Comparison of ENCODE assay signal across 20 mouse cellular contexts in the genomic region with DNA sequence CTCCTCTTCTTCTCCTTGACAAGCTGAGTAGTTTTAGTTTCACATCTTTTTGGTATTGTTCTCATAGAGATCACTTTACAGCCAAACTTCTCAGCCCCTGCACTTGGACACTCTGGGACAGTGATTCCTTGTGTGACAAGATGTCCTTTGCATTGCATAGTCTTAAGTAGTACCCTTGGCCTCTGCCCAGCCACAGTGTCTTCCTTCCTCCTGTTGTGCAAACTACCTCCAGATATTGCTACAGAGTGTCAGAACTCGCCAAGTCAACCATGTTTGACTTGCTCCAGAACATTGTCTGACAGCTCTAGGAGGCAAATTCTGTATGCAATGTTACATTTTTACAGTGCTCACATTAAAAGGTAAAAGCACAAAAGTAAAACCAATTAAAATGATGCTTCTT. TPM values are rescaled to one million over a fixed set of nuclear protein-coding genes. Genes with fewer than 3 reads are reported as not detected.
DNase-seq lines count a peak whose midpoint lies in the region; ATAC-seq lines count a peak whose summit lies in the region.
"Had no signal": no experiment of that assay in that cellular context is flagged by ENCODE, and none has a peak within 500 bp of the region (broad histone marks: within the 10 kb centered on the region; RNA-seq: fewer than 3 reads in every experiment).

No protein-coding gene starts in this region.

- no peaks in the 10 kb centered on the region for H3K36me3 ChIP-seq in hindbrain, embryonic 12.5 days
- H3K36me3 ChIP-seq: forebrain, embryonic 15.5 days; heart, embryonic 15.5 days; hindbrain, embryonic 13.5 days; kidney, embryonic 15.5 days; neural tube, embryonic 12.5 days had no signal

- H3K27me3 ChIP-seq in hindbrain, embryonic 12.5 days = no peaks in the 10 kb centered on the region
- H3K27me3 ChIP-seq: forebrain, embryonic 15.5 days; heart, embryonic 15.5 days; hindbrain, embryonic 13.5 days; kidney, embryonic 15.5 days; neural tube, embryonic 12.5 days had no signal

- H3K4me3 ChIP-seq in hindbrain, embryonic 12.5 days = no peak overlapping the region
- H3K4me3 ChIP-seq: forebrain, embryonic 15.5 days; heart, adult 2 months; heart, embryonic 15.5 days; hindbrain, embryonic 13.5 days; kidney, embryonic 15.5 days; left cerebral cortex, adult 2 months; neural tube, embryonic 12.5 days had no signal

- DNase-seq in adrenal gland, postnatal 10 days = peak; percentile 32
- DNase-seq in adrenal gland, postnatal 4 days (ENCODE audit: low spot score in 2 of 2) = no peak
- DNase-seq in adipocyte (ENCODE audit: low spot score) = peak; percentile 85
- no peak for DNase-seq in cerebellum, adult 11 months
- DNase-seq: cerebellum, adult 11-12 months; cerebellum, postnatal 25 days; heart, adult 2 months; right cerebral cortex, postnatal 25 days; thymus, postnatal 25 days had no signal

- no peak overlapping the region for H3K4me2 ChIP-seq in hindbrain, embryonic 12.5 days (replicated peaks)
- H3K4me2 ChIP-seq: forebrain, embryonic 15.5 days; heart, embryonic 15.5 days; hindbrain, embryonic 13.5 days; kidney, embryonic 15.5 days; neural tube, embryonic 12.5 days had no signal

- H3K9ac ChIP-seq in hindbrain, embryonic 12.5 days = no peak overlapping the region
- H3K9ac ChIP-seq: forebrain, embryonic 15.5 days; heart, embryonic 15.5 days; hindbrain, embryonic 13.5 days; kidney, embryonic 15.5 days; liver, embryonic 14.5 days; neural tube, embryonic 12.5 days had no signal

- peak; percentile 37 to 76; a peak in 2 of 4 replicates for ATAC-seq in hematopoietic stem cell, adult 5-6 weeks (replicated peaks in 1 of 2; ENCODE audit: insufficient read depth in 1 of 2, low FRiP score in 2 of 2, low TSS enrichment in 1 of 2, low read depth in 1 of 2, poor library complexity in 2 of 2, severe bottlenecking in 2 of 2)
- ATAC-seq in megakaryocyte progenitor cell, adult 5-6 weeks (replicated peaks; ENCODE audit: poor library complexity) = peak; percentile 96
- no peak for ATAC-seq in hindbrain, embryonic 12.5 days (ENCODE audit: low FRiP score)
- ATAC-seq: forebrain, embryonic 15.5 days had no signal

- no peaks in the 10 kb centered on the region for H3K4me1 ChIP-seq in hindbrain, embryonic 12.5 days
- H3K4me1 ChIP-seq: forebrain, embryonic 15.5 days; heart, embryonic 15.5 days; hindbrain, embryonic 13.5 days; kidney, embryonic 15.5 days; neural tube, embryonic 12.5 days had no signal

- 71% methylated on average over 1 of the region's 1 CpGs for WGBS in hindbrain, embryonic 12.5 days

- H3K9me3 ChIP-seq in hindbrain, embryonic 12.5 days (replicated peaks) = no peaks in the 10 kb centered on the region
- H3K9me3 ChIP-seq: forebrain, embryonic 15.5 days; heart, embryonic 15.5 days; hindbrain, embryonic 13.5 days; kidney, embryonic 15.5 days; neural tube, embryonic 12.5 days had no signal

- no peak overlapping the region for H3K27ac ChIP-seq in hindbrain, embryonic 12.5 days
- H3K27ac ChIP-seq: forebrain, embryonic 15.5 days; heart, adult 2 months; heart, embryonic 15.5 days; hindbrain, embryonic 13.5 days; kidney, embryonic 15.5 days; left cerebral cortex, adult 2 months; liver, embryonic 14.5 days; neural tube, embryonic 12.5 days; stomach, postnatal 0 days had no signal

RNA-seq across cellular contexts. Expression of a gene that starts 57.2 kb away (rescaled TPM):
- 10 to 100 TPM; 59.4 to 77.7 TPM for total RNA-seq in adrenal gland, postnatal 10 days (2021)
- 10 to 100 TPM; 35.3 to 44.6 TPM for total RNA-seq in adrenal gland, postnatal 4 days (2021)
- 26.0 and 49.8 TPM in 2 replicates for total RNA-seq in hematopoietic stem cell, adult 5-6 weeks (2017)
- total RNA-seq in megakaryocyte progenitor cell, adult 5-6 weeks (2015) = 27.6 and 28.8 TPM in 2 replicates
- total RNA-seq in megakaryocyte progenitor cell, adult 5-6 weeks (2017) = 32.7 and 40.3 TPM in 2 replicates
- 7.3 and 8.8 TPM in 2 replicates for polyA plus RNA-seq in hindbrain, embryonic 12.5 days (2016; fragmentation: Nextera tagmentation; extraction: Ambion mirVana)

Comparison
In these comparisons a context has a peak if more than half of its experiments do, and no peak if none do; other contexts are left out.
1. DNase-seq: peak in adrenal gland, postnatal 10 days (single experiment) and adipocyte (single experiment); none in adrenal gland, postnatal 4 days (0 of 2) and cerebellum, adult 11 months (single experiment).